Comparison of ENCODE assay signal across 24 mouse cellular contexts in the genomic region with DNA sequence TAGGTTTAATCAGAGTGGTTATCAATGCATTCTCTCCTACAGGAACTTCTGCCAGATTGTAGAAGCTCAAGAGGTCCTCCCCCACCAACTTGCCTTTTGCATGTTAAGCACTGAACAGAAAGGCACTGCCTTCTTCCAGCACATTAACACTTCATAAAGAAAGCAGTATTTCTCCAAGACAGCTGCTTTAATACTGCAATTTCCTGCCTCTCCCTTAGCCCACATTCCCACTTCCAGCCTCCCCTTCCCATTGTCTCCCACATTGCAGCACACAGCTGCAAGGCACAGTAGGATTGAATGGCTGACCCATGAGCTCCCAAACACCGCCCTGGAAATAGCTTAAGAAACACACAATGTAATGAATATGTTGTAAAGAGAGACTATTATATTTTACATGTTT.
DNase-seq lines count a peak whose midpoint lies in the region; ATAC-seq and TF ChIP-seq lines count a peak whose summit lies in the region.
"Had no signal": no experiment of that assay in that cellular context is flagged by ENCODE, and none has a peak within 500 bp of the region (broad histone marks: within the 10 kb centered on the region; RNA-seq: fewer than 3 reads in every experiment).

No protein-coding gene starts in this region.

- ATAC-seq in limb, embryonic 11.5 days (ENCODE audit: insufficient number of reproducible peaks, low FRiP score, low TSS enrichment, low read depth), result peak; percentile 76
- ATAC-seq in limb, embryonic 14.5 days (ENCODE audit: low FRiP score, low read depth), result peak; percentile 50
- ATAC-seq in forebrain, embryonic 15.5 days (replicated peaks), result no peak
- ATAC-seq in forebrain, embryonic 13.5 days, result no peak
- ATAC-seq: forebrain, embryonic 16.5 days; inflammation-experienced regulatory T-cells, adult 6 months had no signal

- no peak overlapping the region for H3K27ac ChIP-seq in limb, embryonic 11.5 days (replicated peaks; ENCODE audit: low read depth, low read length)
- H3K27ac ChIP-seq in limb, embryonic 10.5 days, result no peak overlapping the region
- no peak overlapping the region for H3K27ac ChIP-seq in limb, embryonic 14.5 days (replicated peaks; ENCODE audit: low read depth, low read length)
- no peak overlapping the region for H3K27ac ChIP-seq in forebrain, embryonic 15.5 days (replicated peaks)
- no peak overlapping the region for H3K27ac ChIP-seq in forebrain, embryonic 13.5 days
- H3K27ac ChIP-seq: heart, embryonic 13.5 days; hindbrain, embryonic 12.5 days; left cerebral cortex, adult 2 months; liver, embryonic 13.5 days; midbrain, embryonic 12.5 days had no signal

- no peak overlapping the region for H3K9ac ChIP-seq in limb, embryonic 11.5 days (ENCODE audit: low read length)
- no peak overlapping the region for H3K9ac ChIP-seq in limb, embryonic 14.5 days (ENCODE audit: low read depth, low read length, severe bottlenecking)
- no peak overlapping the region for H3K9ac ChIP-seq in forebrain, embryonic 15.5 days (replicated peaks)
- no peak overlapping the region for H3K9ac ChIP-seq in forebrain, embryonic 13.5 days
- H3K9ac ChIP-seq: heart, embryonic 13.5 days; hindbrain, embryonic 12.5 days; liver, embryonic 13.5 days; midbrain, embryonic 12.5 days had no signal

- no peaks in the 10 kb centered on the region for H3K9me3 ChIP-seq in limb, embryonic 11.5 days (ENCODE audit: control insufficient read depth, low read length)
- H3K9me3 ChIP-seq in limb, embryonic 10.5 days (replicated peaks), result no peaks in the 10 kb centered on the region
- H3K9me3 ChIP-seq in limb, embryonic 14.5 days (ENCODE audit: control insufficient read depth, low read length), result no peaks in the 10 kb centered on the region
- H3K9me3 ChIP-seq in forebrain, embryonic 15.5 days, result no peaks in the 10 kb centered on the region
- no peaks in the 10 kb centered on the region for H3K9me3 ChIP-seq in forebrain, embryonic 13.5 days (replicated peaks)
- H3K9me3 ChIP-seq: heart, embryonic 13.5 days; hindbrain, embryonic 12.5 days; liver, embryonic 13.5 days; midbrain, embryonic 12.5 days had no signal

- no peak for TF ChIP-seq POLR2A in limb, embryonic 14.5 days (IDR thresholded peaks at IDR 0.05; ENCODE audit: borderline replicate concordance, extremely low read depth, insufficient read depth, insufficient read length)

- peak; percentile 33 for DNase-seq in limb, embryonic 11.5 days (ENCODE audit: low spot score)
- no peak for DNase-seq in limb, embryonic 10.5 days (ENCODE audit: low spot score)
- peak; percentile 26 for DNase-seq in R1 (ENCODE audit: low read depth, low spot score)
- peak; percentile 40 for DNase-seq in embryo, embryonic 10.5 days (ENCODE audit: low spot score)
- DNase-seq in limb, embryonic 14.5 days (ENCODE audit: low spot score), result peak; percentile 32
- DNase-seq: adrenal gland, adult 2 months; cerebellum, adult 11-12 months; cerebellum, postnatal 10 days; gastrocnemius, postnatal 14 days; heart, adult 11 months; heart, postnatal 14 days; kidney, adult 18-20 months; kidney, postnatal 10 days; liver, embryonic 13.5 days; lung, postnatal 14 days; thymus, postnatal 14 days had no signal

- 28% methylated on average over 1 of the region's 1 CpGs for WGBS in limb, embryonic 11.5 days
- WGBS in limb, embryonic 10.5 days, result 25% methylated on average over 1 of the region's 1 CpGs
- 17% methylated on average over 1 of the region's 1 CpGs for WGBS in limb, embryonic 14.5 days
- 66% methylated on average over 1 of the region's 1 CpGs for WGBS in forebrain, embryonic 15.5 days
- 46% methylated on average over 1 of the region's 1 CpGs for WGBS in forebrain, embryonic 13.5 days

- H3K4me3 ChIP-seq in limb, embryonic 11.5 days (ENCODE audit: low read depth, low read length), result no peak overlapping the region
- no peak overlapping the region for H3K4me3 ChIP-seq in limb, embryonic 10.5 days
- H3K4me3 ChIP-seq in limb, embryonic 14.5 days (replicated peaks; ENCODE audit: low read length), result no peak overlapping the region
- no peak overlapping the region for H3K4me3 ChIP-seq in forebrain, embryonic 15.5 days
- H3K4me3 ChIP-seq in forebrain, embryonic 13.5 days, result no peak overlapping the region
- H3K4me3 ChIP-seq: heart, embryonic 13.5 days; hindbrain, embryonic 12.5 days; left cerebral cortex, adult 2 months; liver, embryonic 13.5 days; midbrain, embryonic 12.5 days had no signal

- H3K27me3 ChIP-seq in limb, embryonic 11.5 days (ENCODE audit: control insufficient read depth, insufficient read depth, low read length), result no peaks in the 10 kb centered on the region
- H3K27me3 ChIP-seq in limb, embryonic 10.5 days (ENCODE audit: low read depth, poor library complexity, severe bottlenecking), result no peaks in the 10 kb centered on the region
- no peaks in the 10 kb centered on the region for H3K27me3 ChIP-seq in limb, embryonic 14.5 days (ENCODE audit: control insufficient read depth, insufficient read depth, low read length)
- no peaks in the 10 kb centered on the region for H3K27me3 ChIP-seq in forebrain, embryonic 15.5 days
- no peaks in the 10 kb centered on the region for H3K27me3 ChIP-seq in forebrain, embryonic 13.5 days
- H3K27me3 ChIP-seq: heart, embryonic 13.5 days; hindbrain, embryonic 12.5 days; liver, embryonic 13.5 days; midbrain, embryonic 12.5 days had no signal

- no peaks in the 10 kb centered on the region for H3K4me1 ChIP-seq in limb, embryonic 11.5 days (ENCODE audit: control insufficient read depth, insufficient read depth, low read length)
- peaks cover 24% of the 10 kb centered on the region for H3K4me1 ChIP-seq in limb, embryonic 10.5 days
- H3K4me1 ChIP-seq in limb, embryonic 14.5 days (ENCODE audit: control insufficient read depth, insufficient read depth, low read length), result peaks cover 11% of the 10 kb centered on the region
- H3K4me1 ChIP-seq in forebrain, embryonic 15.5 days, result no peaks in the 10 kb centered on the region
- no peaks in the 10 kb centered on the region for H3K4me1 ChIP-seq in forebrain, embryonic 13.5 days
- H3K4me1 ChIP-seq: heart, embryonic 13.5 days; hindbrain, embryonic 12.5 days; liver, embryonic 13.5 days; midbrain, embryonic 12.5 days had no signal

- H3K36me3 ChIP-seq in limb, embryonic 11.5 days (ENCODE audit: control insufficient read depth, insufficient read depth, low read length), result no peaks in the 10 kb centered on the region
- no peaks in the 10 kb centered on the region for H3K36me3 ChIP-seq in limb, embryonic 10.5 days
- H3K36me3 ChIP-seq in limb, embryonic 14.5 days (ENCODE audit: control insufficient read depth, insufficient read depth, low read length), result no peaks in the 10 kb centered on the region
- no peaks in the 10 kb centered on the region for H3K36me3 ChIP-seq in forebrain, embryonic 15.5 days
- no peaks in the 10 kb centered on the region for H3K36me3 ChIP-seq in forebrain, embryonic 13.5 days (ENCODE audit: poor library complexity, severe bottlenecking)
- H3K36me3 ChIP-seq: heart, embryonic 13.5 days; hindbrain, embryonic 12.5 days; liver, embryonic 13.5 days; midbrain, embryonic 12.5 days had no signal

- no peak overlapping the region for H3K4me2 ChIP-seq in limb, embryonic 11.5 days (ENCODE audit: low read depth, severe bottlenecking)
- no peak overlapping the region for H3K4me2 ChIP-seq in limb, embryonic 14.5 days (replicated peaks; ENCODE audit: low read depth, low read length, severe bottlenecking)
- no peak overlapping the region for H3K4me2 ChIP-seq in forebrain, embryonic 15.5 days (replicated peaks)
- H3K4me2 ChIP-seq in forebrain, embryonic 13.5 days, result no peak overlapping the region
- H3K4me2 ChIP-seq: heart, embryonic 13.5 days; hindbrain, embryonic 12.5 days; liver, embryonic 13.5 days; midbrain, embryonic 12.5 days had no signal

Comparison
In these comparisons a context has a peak if more than half of its experiments do, and no peak if none do; other contexts are left out.
1. ATAC-seq: peak in limb, embryonic 11.5 days (single experiment) and limb, embryonic 14.5 days (single experiment); none in forebrain, embryonic 15.5 days (single experiment) and forebrain, embryonic 13.5 days (single experiment).